Mouse (Mus musculus) embryonic facial prominence, embryonic 12.5 days (tissue): ENCODE data around the gene Mad2l1bp. TPM values are rescaled to one million over a fixed set of nuclear protein-coding genes. Genes with fewer than 3 reads are reported as not detected.

Source experiments
- ATAC-seq: fragments of 200-750 bp; cut with Nextera tagmentation; 2 replicates; pipeline ENCODE4 v1.8.0; 2017; ENCODE audit not compliant: insufficient number of reproducible peaks, insufficient read depth, low FRiP score, low TSS enrichment
- H3K27ac ChIP-seq: fragments of 300-500 bp; sonication (generic); 2 replicates; pipeline ENCODE4 v1.5.1; 2016; ENCODE audit warnings: mild to moderate bottlenecking
- H3K27me3 ChIP-seq: fragments of 300-500 bp; sonication (generic); 2 replicates; pipeline ENCODE4 v1.6.1; 2016; ENCODE audit warnings: mild to moderate bottlenecking, moderate library complexity
- H3K36me3 ChIP-seq: fragments of 300-500 bp; sonication (generic); 2 replicates; pipeline ENCODE4 v1.6.1; 2016; ENCODE audit warnings: mild to moderate bottlenecking
- H3K4me1 ChIP-seq: fragments of 300-500 bp; sonication (generic); 2 replicates; pipeline ENCODE4 v1.6.1; 2016
- H3K4me2 ChIP-seq: fragments of 300-500 bp; sonication (generic); replicated peaks from 2 replicates; pipeline ENCODE4 v1.6.1; 2016; ENCODE audit warnings: mild to moderate bottlenecking, moderate library complexity
- H3K4me3 ChIP-seq: fragments of 300-500 bp; sonication (generic); 2 replicates; pipeline ENCODE4 v1.5.1; 2016; ENCODE audit warnings: mild to moderate bottlenecking
- H3K9ac ChIP-seq: fragments of 300-500 bp; sonication (generic); 2 replicates; pipeline ENCODE4 v1.6.1; 2016; ENCODE audit warnings: mild to moderate bottlenecking, moderate library complexity
- H3K9me3 ChIP-seq: fragments of 300-500 bp; sonication (generic); 2 replicates; pipeline ENCODE4 v1.6.1; 2016; ENCODE audit warnings: mild to moderate bottlenecking, moderate library complexity
- WGBS: fragments of 180-500 bp; shearing (Covaris S2); methylation state at CpG from one replicate; pipeline ENCODE4 v1.1.7; 2016; 5-methylcytosine and 5-hydroxymethylcytosine counted together
- polyA plus RNA-seq: library from polyadenylated mRNA; unstranded; fragments of >200 nt; fragmentation: Nextera tagmentation; extraction: Ambion mirVana; gene quantifications from 2 replicates; pipeline ENCODE4 v1.2.1, GENCODE M21; 2016

Gene Mad2l1bp
- polyA plus RNA-seq, 1 experiment from 2014 or later = 33.7 TPM

- H3K9ac ChIP-seq = no peak overlapping the region
- ATAC-seq = no peak
- no peaks in the 10 kb centered on the region for H3K27me3 ChIP-seq
- H3K27ac ChIP-seq = no peak overlapping the region
- no peak overlapping the region for H3K4me3 ChIP-seq
- H3K4me1 ChIP-seq = peaks cover 3% of the 10 kb centered on the region; the same call in 1 of the 2 replicates
- H3K36me3 ChIP-seq = peaks cover 87% of the 10 kb centered on the region
- no peaks in the 10 kb centered on the region for H3K9me3 ChIP-seq
- WGBS = 96% methylated on average over 4 of the region's 4 CpGs
- H3K4me2 ChIP-seq = no peak overlapping the region
Measured at GRCm38 (mm10) chr17:46123285-46123684, 30.1 kb downstream of the Mad2l1bp start.

- 95% methylated on average over 4 of the region's 4 CpGs for WGBS
- H3K4me2 ChIP-seq = no peak overlapping the region
- no peak overlapping the region for H3K9ac ChIP-seq
- no peak for ATAC-seq
- H3K27ac ChIP-seq = no peak overlapping the region
- peaks cover 7% of the 10 kb centered on the region; the same call in 1 of the 2 replicates for H3K4me1 ChIP-seq
- no peaks in the 10 kb centered on the region for H3K9me3 ChIP-seq
- no peaks in the 10 kb centered on the region for H3K27me3 ChIP-seq
- peaks cover 87% of the 10 kb centered on the region for H3K36me3 ChIP-seq
- H3K4me3 ChIP-seq = no peak overlapping the region
Measured at GRCm38 (mm10) chr17:46122791-46123190, 30.6 kb downstream of the Mad2l1bp start.

- no peaks in the 10 kb centered on the region for H3K27me3 ChIP-seq
- H3K4me3 ChIP-seq = no peak overlapping the region
- H3K4me2 ChIP-seq = no peak overlapping the region
- H3K27ac ChIP-seq = no peak overlapping the region
- peaks cover 57% of the 10 kb centered on the region for H3K36me3 ChIP-seq
- WGBS = 83% methylated on average over 10 of the region's 10 CpGs
- no peaks in the 10 kb centered on the region for H3K9me3 ChIP-seq
- ATAC-seq = no peak
- H3K9ac ChIP-seq = no peak overlapping the region
- peaks cover 38% of the 10 kb centered on the region for H3K4me1 ChIP-seq
Measured at GRCm38 (mm10) chr17:46119641-46120040, 33.7 kb downstream of the Mad2l1bp start.

GRCm38 (mm10) chr17:46118423-46118850 is 34.9 kb downstream of the Mad2l1bp start:
- peaks cover 44% of the 10 kb centered on the region for H3K4me1 ChIP-seq
- H3K27ac ChIP-seq = no peak overlapping the region
- no peaks in the 10 kb centered on the region for H3K27me3 ChIP-seq
- no peak overlapping the region for H3K4me3 ChIP-seq
- 72% methylated on average over 4 of the region's 4 CpGs for WGBS
- no peak for ATAC-seq
- no peaks in the 10 kb centered on the region for H3K9me3 ChIP-seq
- no peak overlapping the region for H3K4me2 ChIP-seq
- no peak overlapping the region for H3K9ac ChIP-seq
- peaks cover 45% of the 10 kb centered on the region for H3K36me3 ChIP-seq

GRCm38 (mm10) chr17:46117623-46118422 is 35.5 kb downstream of the Mad2l1bp start:
- Histone ChIP-seq H3K27me3 (no peaks in the 10 kb centered on the region), H3K9me3 (no peaks in the 10 kb centered on the region), H3K27ac (no peak overlapping the region), H3K4me2 (no peak overlapping the region), H3K9ac (no peak overlapping the region), H3K36me3 (peaks cover 39% of the 10 kb centered on the region), H3K4me3 (no peak overlapping the region), H3K4me1 (peaks cover 44% of the 10 kb centered on the region)
- WGBS = 64% methylated on average over 13 of the region's 13 CpGs
- no peak for ATAC-seq

GRCm38 (mm10) chr17:46116881-46117280 is 36.5 kb downstream of the Mad2l1bp start:
- H3K9me3 ChIP-seq = no peaks in the 10 kb centered on the region
- peaks cover 30% of the 10 kb centered on the region for H3K36me3 ChIP-seq
- WGBS = 67% methylated on average over 3 of the region's 3 CpGs
- H3K4me2 ChIP-seq = no peak overlapping the region
- H3K4me1 ChIP-seq = peaks cover 44% of the 10 kb centered on the region
- ATAC-seq = no peak
- H3K9ac ChIP-seq = no peak overlapping the region
- H3K4me3 ChIP-seq = no peak overlapping the region
- H3K27ac ChIP-seq = peak overlapping the region; percentile 30; the same call in 1 of the 2 replicates
- H3K27me3 ChIP-seq = no peaks in the 10 kb centered on the region

GRCm38 (mm10) chr17:46116138-46116537 is 37.2 kb downstream of the Mad2l1bp start:
- no peak overlapping the region for H3K4me2 ChIP-seq
- peaks cover 49% of the 10 kb centered on the region for H3K4me1 ChIP-seq
- no peaks in the 10 kb centered on the region for H3K27me3 ChIP-seq
- peaks cover 30% of the 10 kb centered on the region for H3K36me3 ChIP-seq
- no peak overlapping the region for H3K9ac ChIP-seq
- H3K4me3 ChIP-seq = no peak overlapping the region
- no peak for ATAC-seq
- H3K9me3 ChIP-seq = no peaks in the 10 kb centered on the region
- peak overlapping the region; percentile 78 for H3K27ac ChIP-seq
- WGBS = 48% methylated on average over 11 of the region's 11 CpGs

GRCm38 (mm10) chr17:46115489-46115888 is 37.9 kb downstream of the Mad2l1bp start:
- H3K4me2 ChIP-seq = no peak overlapping the region
- ATAC-seq = no peak
- no peak overlapping the region; the same call in 1 of the 2 replicates for H3K9ac ChIP-seq
- H3K4me3 ChIP-seq = no peak overlapping the region
- WGBS = 49% methylated on average over 2 of the region's 2 CpGs
- H3K27ac ChIP-seq = peak overlapping the region; percentile 78
- no peaks in the 10 kb centered on the region for H3K9me3 ChIP-seq
- peaks cover 28% of the 10 kb centered on the region for H3K36me3 ChIP-seq
- H3K4me1 ChIP-seq = peaks cover 50% of the 10 kb centered on the region
- H3K27me3 ChIP-seq = no peaks in the 10 kb centered on the region

- 6% methylated on average over 38 of the region's 38 CpGs for WGBS
Measured at GRCm38 (mm10) chr17:46110402-46111289, 42.7 kb downstream of the Mad2l1bp start, which contains the start of gene Mrps18a. Gene Mrps18a (plus strand): TSS chr17:46110986.

GRCm38 (mm10) chr17:46108286-46108685 is 45.1 kb downstream of the Mad2l1bp start:
- Histone ChIP-seq H3K27ac (no peak overlapping the region), H3K27me3 (no peaks in the 10 kb centered on the region), H3K4me1 (peaks cover 18% of the 10 kb centered on the region), H3K4me3 (no peak overlapping the region), H3K36me3 (no peaks in the 10 kb centered on the region), H3K9ac (no peak overlapping the region), H3K9me3 (no peaks in the 10 kb centered on the region), H3K4me2 (no peak overlapping the region)
- 80% methylated on average over 4 of the region's 4 CpGs for WGBS
- no peak for ATAC-seq

More at GRCm38 (mm10) chr17:46110402-46111289, 42.7 kb downstream of the Mad2l1bp start, which contains the start of gene Mrps18a:
- H3K4me1 ChIP-seq = peaks cover 26% of the 10 kb centered on the region
- no peaks in the 10 kb centered on the region for H3K9me3 ChIP-seq
- H3K27me3 ChIP-seq = no peaks in the 10 kb centered on the region
- no peaks in the 10 kb centered on the region for H3K36me3 ChIP-seq
- peak; percentile 87 for ATAC-seq
- H3K4me3 ChIP-seq = peak within 1 kb of the TSS; percentile 86
- peak within 1 kb of the TSS; percentile 82 for H3K9ac ChIP-seq
- peak within 1 kb of the TSS; percentile 73; the same call in 1 of the 2 replicates for H3K27ac ChIP-seq
- peak within 1 kb of the TSS; percentile 78 for H3K4me2 ChIP-seq

GRCm38 (mm10) chr17:46104487-46104886 is 48.9 kb downstream of the Mad2l1bp start:
- no peak overlapping the region for H3K9ac ChIP-seq

More at GRCm38 (mm10) chr17:46104487-46104886, 48.9 kb downstream of the Mad2l1bp start:
- ATAC-seq = peak; percentile 73; the same call in 1 of the 2 replicates
- H3K36me3 ChIP-seq = no peaks in the 10 kb centered on the region
- H3K27me3 ChIP-seq = no peaks in the 10 kb centered on the region
- no peak overlapping the region; the same call in 1 of the 2 replicates for H3K4me2 ChIP-seq
- no peak overlapping the region for H3K4me3 ChIP-seq
- peaks cover 16% of the 10 kb centered on the region for H3K4me1 ChIP-seq
- H3K27ac ChIP-seq = peak overlapping the region; percentile 26; the same call in 1 of the 2 replicates
- 21% methylated on average over 12 of the region's 12 CpGs for WGBS
- H3K9me3 ChIP-seq = no peaks in the 10 kb centered on the region
